Mouse (Mus musculus) heart, postnatal 0 days (tissue): Measurements from ENCODE around the gene Scyl1. TPM values are rescaled to one million over a fixed set of nuclear protein-coding genes. Genes with fewer than 3 reads are reported as not detected.
A peak's percentile ranks its signal among the peaks of the same experiment; 100 is the strongest.

Experiments
- ATAC-seq: fragments of 200-750 bp; cut with Nextera tagmentation; 2 replicates; pipeline ENCODE4 v1.8.0; 2017; ENCODE audit warnings: low read depth, moderate number of reproducible peaks, moderate library complexity; ENCODE audit not compliant: insufficient read depth
- DNase-seq: peaks from one replicate; pipeline ENCODE4 v3.0.0-alpha.2; 2016; ENCODE audit warnings: low spot score
- H3K27ac ChIP-seq: fragments of 300-500 bp; sonication (generic); 2 replicates; pipeline ENCODE4 v1.5.1; 2014; ENCODE audit warnings: low read depth, mild to moderate bottlenecking
- H3K27me3 ChIP-seq: fragments of 300-500 bp; sonication (generic); 2 replicates; pipeline ENCODE4 v1.6.1; 2014; ENCODE audit warnings: low read length, mixed read lengths; ENCODE audit not compliant: control insufficient read depth, insufficient read depth
- H3K36me3 ChIP-seq: fragments of 300-500 bp; sonication (generic); replicated peaks from 2 replicates; pipeline ENCODE4 v1.6.1; 2014; ENCODE audit warnings: low read length, mixed read lengths; ENCODE audit not compliant: control insufficient read depth, insufficient read depth
- H3K4me1 ChIP-seq: fragments of 300-500 bp; sonication (generic); 2 replicates; pipeline ENCODE4 v1.6.1; 2014; ENCODE audit warnings: antibody characterized with exemption; ENCODE audit not compliant: control insufficient read depth, insufficient read depth
- H3K4me2 ChIP-seq: fragments of 300-500 bp; sonication (generic); 2 replicates; pipeline ENCODE4 v1.6.1; 2014; ENCODE audit warnings: low read depth, mild to moderate bottlenecking, low read length, moderate library complexity
- H3K4me3 ChIP-seq: fragments of 300-500 bp; sonication (generic); 2 replicates; pipeline ENCODE4 v1.5.1; 2014; ENCODE audit warnings: low read depth, low read length
- H3K9ac ChIP-seq: fragments of 300-500 bp; sonication (generic); replicated peaks from 2 replicates; pipeline ENCODE4 v1.6.1; 2014; ENCODE audit warnings: low read depth, low read length, mixed read lengths
- H3K9me3 ChIP-seq: fragments of 300-500 bp; sonication (generic); replicated peaks from 2 replicates; pipeline ENCODE4 v1.6.1; 2016; ENCODE audit warnings: low read length; ENCODE audit not compliant: control insufficient read depth
- CTCF ChIP-seq: IDR thresholded peaks from 2 replicates; pipeline ENCODE4 v1.5.1; 2016; ENCODE audit warnings: antibody characterized with exemption, control low read depth, low read depth
- EP300 ChIP-seq: IDR thresholded peaks from 2 replicates; pipeline ENCODE4 v1.6.1; 2016; ENCODE audit warnings: antibody characterized with exemption, low read depth
- WGBS: fragments of 180-500 bp; shearing (Covaris S2); extraction: QIAGEN DNeasy Blood & Tissue Kit; methylation state at CpG from one replicate; pipeline ENCODE4 v1.1.7; 2014; 5-methylcytosine and 5-hydroxymethylcytosine counted together
- polyA plus RNA-seq: library from polyadenylated mRNA; unstranded; fragments of >200 nt; fragmentation: Nextera tagmentation; extraction: Ambion mirVana; gene quantifications from 2 replicates; pipeline ENCODE4 v1.2.1, GENCODE M21; 2015
- total RNA-seq: library from RNA; depleted of rRNA; stranded (reverse); fragments of >200 nt; gene quantifications from 2 replicates; pipeline ENCODE4 v1.2.3, GENCODE M21; 2014; ENCODE audit warnings: low replicate concordance

Gene Scyl1
- total and polyA plus RNA-seq, 2 experiments from 2014 or later: 47.1 to 82.4 TPM

DNA sequence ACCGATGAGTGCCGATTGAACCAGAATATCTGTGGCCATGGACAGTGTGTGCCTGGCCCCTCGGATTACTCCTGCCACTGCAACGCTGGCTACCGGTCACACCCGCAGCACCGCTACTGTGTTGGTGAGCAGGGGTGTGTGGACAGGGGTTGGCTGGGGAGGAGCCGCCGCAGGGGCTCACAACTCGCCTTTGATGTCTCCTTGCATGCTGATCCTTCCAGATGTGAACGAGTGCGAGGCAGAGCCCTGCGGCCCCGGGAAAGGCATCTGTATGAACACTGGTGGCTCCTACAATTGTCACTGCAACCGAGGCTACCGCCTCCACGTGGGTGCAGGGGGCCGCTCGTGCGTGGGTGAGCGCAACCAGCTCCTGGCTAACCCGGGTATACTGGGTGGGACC, 20.3 kb downstream of the Scyl1 start:
- Histone ChIP-seq H3K4me2 (no peak overlapping the region), H3K4me3 (no peak overlapping the region), H3K9ac (no peak overlapping the region), H3K36me3 (0 out of 2 replicates have a peak, but pooled peaks cover 6% of the 10 kb centered on the region), H3K4me1 (no peaks in the 10 kb centered on the region; the same call in 1 of the 2 replicates), H3K9me3 (no peaks in the 10 kb centered on the region), H3K27ac (no peak overlapping the region), H3K27me3 (peaks cover 17% of the 10 kb centered on the region; the same call in 1 of the 2 replicates)
- WGBS: 32% methylated on average over 22 of the region's 22 CpGs
- ATAC-seq: no peak
- no peak for TF ChIP-seq CTCF
- no peak for TF ChIP-seq EP300
- DNase-seq: no peak

DNA sequence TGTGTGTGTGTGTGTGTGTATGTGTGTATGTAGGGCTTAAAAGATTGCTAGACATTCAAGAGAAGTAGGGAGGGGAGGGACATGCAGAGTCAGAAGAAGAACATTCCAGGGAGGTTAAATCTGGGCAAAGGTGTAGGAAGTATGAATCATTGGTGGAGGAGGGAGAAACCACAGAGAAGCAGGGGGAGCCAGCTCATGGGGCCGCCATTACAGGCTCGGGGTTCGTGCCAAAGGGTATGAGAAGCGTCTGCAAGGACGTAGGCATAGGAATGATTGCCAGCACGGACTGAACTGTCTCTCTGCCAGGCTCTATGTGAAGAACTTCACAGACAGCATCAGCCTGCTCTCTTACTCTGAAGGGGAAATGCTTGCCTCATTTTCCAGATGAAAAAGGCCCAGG, 21.7 kb downstream of the Scyl1 start:
- ATAC-seq: no peak
- WGBS: 60% methylated on average over 6 of the region's 6 CpGs
- H3K27me3 ChIP-seq: peaks cover 18% of the 10 kb centered on the region; the same call in 1 of the 2 replicates
- no peak overlapping the region for H3K27ac ChIP-seq
- H3K4me3 ChIP-seq: no peak overlapping the region
- TF ChIP-seq EP300: no peak
- TF ChIP-seq CTCF: no peak
- H3K9ac ChIP-seq: no peak overlapping the region
- H3K9me3 ChIP-seq: no peaks in the 10 kb centered on the region
- no peak overlapping the region for H3K4me2 ChIP-seq
- peaks cover 5% of the 10 kb centered on the region; the same call in 1 of the 2 replicates for H3K4me1 ChIP-seq
- 0 out of 2 replicates have a peak, but pooled peaks cover 6% of the 10 kb centered on the region for H3K36me3 ChIP-seq
- no peak for DNase-seq

DNA sequence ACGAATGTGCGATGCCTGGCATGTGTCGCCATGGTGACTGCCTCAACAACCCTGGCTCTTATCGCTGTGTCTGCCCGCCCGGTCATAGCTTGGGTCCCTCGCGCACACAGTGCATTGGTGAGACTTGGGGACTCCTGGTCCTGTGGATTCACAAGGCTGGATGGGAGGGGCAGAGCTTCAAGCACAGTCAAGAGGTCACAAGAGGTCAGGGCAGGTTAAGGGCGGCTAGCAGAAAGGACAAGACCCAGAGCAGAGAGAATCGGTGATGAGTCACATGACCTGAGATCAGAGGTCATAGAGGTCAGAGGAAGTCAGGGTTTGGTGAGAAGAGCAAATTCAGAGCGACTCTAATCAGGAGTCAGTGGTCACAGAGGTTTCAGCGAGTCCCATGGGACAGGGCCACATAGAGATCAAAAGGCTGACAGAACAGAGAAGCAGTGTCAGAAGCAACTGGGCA, 24.3 kb downstream of the Scyl1 start:
- no peak overlapping the region for H3K4me2 ChIP-seq
- H3K27ac ChIP-seq: no peak overlapping the region
- H3K9ac ChIP-seq: no peak overlapping the region
- no peaks in the 10 kb centered on the region for H3K9me3 ChIP-seq
- no peak for DNase-seq
- TF ChIP-seq CTCF (no peak), EP300 (no peak)
- 0 out of 2 replicates have a peak, but pooled peaks cover 6% of the 10 kb centered on the region for H3K36me3 ChIP-seq
- H3K4me1 ChIP-seq: peaks cover 5% of the 10 kb centered on the region
- no peak for ATAC-seq
- H3K27me3 ChIP-seq: peaks cover 18% of the 10 kb centered on the region; the same call in 1 of the 2 replicates
- 51% methylated on average over 12 of the region's 12 CpGs for WGBS
- no peak overlapping the region for H3K4me3 ChIP-seq

DNA sequence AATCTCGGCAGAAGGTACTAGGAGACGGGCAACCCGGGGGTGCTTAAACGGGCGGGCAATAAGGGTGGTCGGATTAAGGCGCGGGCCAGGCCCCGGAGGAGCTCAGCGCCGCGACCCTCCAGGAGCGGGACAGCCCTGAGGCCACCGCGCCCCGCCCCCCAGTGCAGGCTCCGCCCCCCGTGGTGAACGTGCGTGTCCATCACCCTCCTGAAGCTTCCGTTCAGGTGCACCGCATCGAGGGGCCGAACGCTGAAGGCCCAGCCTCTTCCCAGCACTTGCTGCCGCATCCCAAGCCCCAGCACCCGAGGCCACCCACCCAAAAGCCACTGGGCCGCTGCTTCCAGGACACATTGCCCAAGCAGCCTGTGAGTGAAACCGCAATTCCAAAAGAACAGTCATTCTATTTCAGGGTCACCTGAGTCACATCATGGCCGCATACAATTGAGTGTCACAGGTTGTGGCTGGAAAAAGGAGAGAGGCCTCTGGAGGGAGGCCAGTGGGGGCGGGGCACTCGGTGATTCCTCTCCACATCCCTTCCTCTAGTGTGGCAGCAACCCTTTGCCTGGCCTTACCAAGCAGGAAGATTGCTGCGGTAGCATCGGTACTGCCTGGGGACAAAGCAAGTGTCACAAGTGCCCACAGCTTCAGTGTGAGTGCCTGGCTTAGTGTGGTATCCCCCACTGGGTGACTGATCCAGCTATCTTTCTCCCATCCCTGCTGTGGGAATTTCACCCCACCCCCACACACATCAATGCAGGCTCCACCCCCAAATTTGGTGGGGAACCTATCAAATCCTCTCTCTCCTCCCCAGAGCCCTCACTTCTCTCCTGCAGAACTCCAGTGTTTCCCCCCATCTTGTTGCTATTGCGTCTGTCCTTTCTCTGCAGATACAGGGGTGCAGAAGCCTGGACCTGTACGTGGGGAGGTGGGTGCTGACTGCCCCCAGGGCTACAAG, 25.2 kb downstream of the Scyl1 start:
- DNase-seq: no peak
- H3K27ac ChIP-seq: no peak overlapping the region
- peaks cover 15% of the 10 kb centered on the region; the same call in 1 of the 2 replicates for H3K27me3 ChIP-seq
- H3K4me2 ChIP-seq: peak overlapping the region; percentile 47
- TF ChIP-seq CTCF: no peak
- TF ChIP-seq EP300: no peak
- no peak for ATAC-seq
- H3K9me3 ChIP-seq: no peaks in the 10 kb centered on the region
- peak overlapping the region; percentile 12 for H3K4me3 ChIP-seq
- H3K36me3 ChIP-seq: 0 out of 2 replicates have a peak, but pooled peaks cover 3% of the 10 kb centered on the region
- WGBS: 21% methylated on average over 33 of the region's 36 CpGs
- peak overlapping the region; percentile 20; the same call in 1 of the 2 replicates for H3K9ac ChIP-seq
- peaks cover 6% of the 10 kb centered on the region for H3K4me1 ChIP-seq

DNA sequence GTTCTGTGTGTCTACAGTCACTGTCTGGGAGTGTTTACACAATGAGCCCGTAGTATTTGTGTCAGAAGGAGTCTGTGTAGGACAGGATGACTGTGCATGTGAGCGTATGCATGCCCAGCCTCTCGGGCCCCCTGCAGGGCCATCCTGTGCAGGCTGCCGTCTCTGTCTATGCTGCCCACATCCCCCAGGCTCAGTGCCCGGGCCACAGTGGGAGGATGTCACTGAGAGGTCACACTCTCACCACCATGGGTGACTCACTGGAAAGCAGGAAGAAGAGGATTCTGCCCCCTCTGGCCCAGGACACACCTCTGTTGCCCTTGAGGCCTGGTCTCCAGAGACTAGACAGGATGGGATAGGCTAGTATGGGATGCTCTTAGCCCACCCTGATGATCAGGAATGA, 27.6 kb downstream of the Scyl1 start:
- no peak overlapping the region for H3K4me3 ChIP-seq
- no peak overlapping the region for H3K9ac ChIP-seq
- H3K4me1 ChIP-seq: peaks cover 13% of the 10 kb centered on the region
- no peaks in the 10 kb centered on the region for H3K9me3 ChIP-seq
- no peak overlapping the region; the same call in 1 of the 2 replicates for H3K4me2 ChIP-seq
- 53% methylated on average over 5 of the region's 5 CpGs for WGBS
- H3K27ac ChIP-seq: no peak overlapping the region
- no peaks in the 10 kb centered on the region for H3K36me3 ChIP-seq
- no peak for ATAC-seq
- H3K27me3 ChIP-seq: 0 out of 2 replicates have a peak, but pooled peaks cover 10% of the 10 kb centered on the region
- no peak for DNase-seq
- TF ChIP-seq EP300: no peak
- no peak for TF ChIP-seq CTCF
